Mouse (Mus musculus): Measurements from ENCODE around the gene Hsbp1.
"Not testable (repeated sequence)": the region's sequence is repeated elsewhere in the genome, so short reads cannot be mapped to it uniquely, and the experiment has no call there.

The Hsbp1 gene

GRCm38 (mm10) chr8:119344190-119344856, at the start of gene Hsbp1:
TSS of gene Hsbp1 (plus strand) at chr8:119344488.
- peak; percentile 88 to 97 for DNase-seq (ENCODE audit: low read depth in 2 of 2, low spot score in 2 of 2)

GRCm38 (mm10) chr8:119295477-119295876, 48.8 kb upstream of the Hsbp1 start:
- DNase-seq (ENCODE audit: low read depth in 2 of 2, low spot score in 2 of 2) = no peak

GRCm38 (mm10) chr8:119297752-119298151, 46.5 kb upstream of the Hsbp1 start:
- DNase-seq (ENCODE audit: low read depth in 2 of 2, low spot score in 2 of 2) = peak; percentile 3 to 7

GRCm38 (mm10) chr8:119300335-119300734, 44.0 kb upstream of the Hsbp1 start:
- no peak for DNase-seq (ENCODE audit: low read depth in 2 of 2, low spot score in 2 of 2)

GRCm38 (mm10) chr8:119304196-119304595, 40.1 kb upstream of the Hsbp1 start:
- no peak for DNase-seq (ENCODE audit: low read depth in 2 of 2, low spot score in 2 of 2)

GRCm38 (mm10) chr8:119311412-119311811, 32.9 kb upstream of the Hsbp1 start:
- peak; percentile 27 to 28 for DNase-seq (ENCODE audit: low read depth in 2 of 2, low spot score in 2 of 2)

GRCm38 (mm10) chr8:119323215-119323614, 21.1 kb upstream of the Hsbp1 start:
- DNase-seq (ENCODE audit: low read depth in 2 of 2, low spot score in 2 of 2) = no peak

DNA sequence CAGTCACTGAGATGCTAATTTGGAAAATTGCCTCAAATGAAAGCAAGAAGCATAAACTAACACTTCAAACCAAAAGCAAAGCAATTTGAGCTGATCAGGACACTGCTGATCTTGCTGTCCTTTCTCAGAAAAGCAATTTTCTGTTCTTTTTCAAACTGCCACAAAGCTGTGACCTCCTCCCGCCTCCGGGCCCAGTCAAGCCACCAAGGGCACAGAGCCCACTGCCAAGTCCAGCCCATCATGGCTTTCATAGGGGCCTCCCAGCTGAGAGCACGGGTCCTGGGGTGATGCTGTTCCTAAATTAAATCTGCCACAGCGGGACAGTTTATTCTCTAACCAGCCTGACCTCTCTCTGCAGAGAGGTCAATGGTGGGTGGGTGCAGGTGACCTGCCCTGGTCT, 4.7 kb upstream of the Hsbp1 start:
- DNase-seq (ENCODE audit: low read depth in 2 of 2, low spot score in 2 of 2) = no peak

DNA sequence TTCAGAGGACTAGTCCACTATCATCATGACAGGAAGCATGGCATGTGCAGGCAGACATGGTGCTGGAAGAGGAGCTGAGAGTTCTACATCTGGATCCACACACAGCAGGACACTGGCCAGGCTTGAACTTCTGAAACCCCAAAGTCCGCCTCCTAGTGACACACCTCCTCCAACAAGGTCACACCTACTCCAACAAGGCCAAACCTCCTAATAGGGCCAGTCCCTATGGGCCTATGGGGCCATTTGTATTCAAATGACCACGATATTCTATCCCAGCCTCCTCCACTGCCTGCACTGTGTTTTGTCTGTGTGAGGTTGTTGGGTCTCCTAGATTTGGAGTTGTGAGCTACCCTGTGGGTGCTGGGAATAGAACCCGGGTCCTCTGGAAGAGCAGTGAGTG, 682 bp upstream of the Hsbp1 start:
- DNase-seq (ENCODE audit: low read depth in 2 of 2, low spot score in 2 of 2) = no peak

DNA sequence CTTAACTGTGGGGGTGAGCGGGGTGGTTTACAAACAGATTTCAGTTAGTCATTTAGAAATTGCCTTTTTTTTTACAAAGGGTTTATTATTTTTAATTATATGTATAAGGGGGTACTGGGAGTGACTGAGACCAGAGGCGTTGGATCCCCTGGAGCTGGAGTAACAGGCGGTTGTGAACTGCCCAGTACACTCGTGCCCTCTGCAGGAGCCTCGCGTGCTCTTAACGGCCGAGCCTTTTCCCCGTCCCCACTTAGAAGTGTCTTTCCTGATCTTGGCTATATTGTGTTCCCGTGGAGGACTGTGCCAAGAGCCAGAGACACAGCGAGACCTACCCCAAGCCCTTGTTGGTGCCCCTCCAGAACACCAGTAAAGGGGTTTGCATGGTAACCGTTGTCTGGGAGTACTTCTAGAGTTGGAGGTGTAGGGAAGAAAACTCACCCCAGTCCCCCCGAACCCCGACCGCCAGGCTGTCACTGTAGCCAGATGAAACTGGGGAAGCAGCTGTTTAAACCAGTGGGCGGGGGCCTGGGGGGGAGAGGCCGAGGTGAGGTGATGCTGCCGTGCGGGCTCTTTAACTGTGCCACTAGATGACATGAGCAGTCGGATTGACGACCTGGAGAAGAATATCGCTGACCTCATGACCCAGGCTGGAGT, 868 bp downstream of the Hsbp1 start:
- no peak for DNase-seq (ENCODE audit: low read depth in 2 of 2, low spot score in 2 of 2)

GRCm38 (mm10) chr8:119345683-119346075, 1.4 kb downstream of the Hsbp1 start:
- no peak for DNase-seq (ENCODE audit: low read depth in 2 of 2, low spot score in 2 of 2)

GRCm38 (mm10) chr8:119351647-119352046, 7.4 kb downstream of the Hsbp1 start:
- no peak for DNase-seq (ENCODE audit: low read depth in 2 of 2, low spot score in 2 of 2)

- DNase-seq (ENCODE audit: low read depth in 2 of 2, low spot score in 2 of 2) = no peak
Observed at GRCm38 (mm10) chr8:119352977-119353658, 8.8 kb downstream of the Hsbp1 start.

DNA sequence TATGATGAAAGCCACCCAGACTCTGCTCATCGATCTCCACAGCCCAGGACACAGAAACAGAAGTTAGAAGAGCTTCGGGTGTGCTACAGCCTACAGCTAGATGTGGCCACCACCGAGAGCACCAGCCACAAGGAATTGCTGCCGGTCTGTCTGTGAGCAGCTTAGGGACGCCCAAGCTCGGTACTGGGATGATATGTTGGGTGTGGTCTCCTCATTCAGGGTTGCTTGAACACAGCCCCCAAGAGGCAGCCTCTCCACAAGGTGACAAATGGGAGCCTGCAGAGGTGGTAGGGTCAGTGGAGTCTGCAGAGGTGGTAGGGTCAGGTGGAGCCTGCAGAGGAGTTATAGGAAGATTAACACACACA, 9.4 kb downstream of the Hsbp1 start:
- no peak for DNase-seq (ENCODE audit: low read depth in 2 of 2, low spot score in 2 of 2)

DNA sequence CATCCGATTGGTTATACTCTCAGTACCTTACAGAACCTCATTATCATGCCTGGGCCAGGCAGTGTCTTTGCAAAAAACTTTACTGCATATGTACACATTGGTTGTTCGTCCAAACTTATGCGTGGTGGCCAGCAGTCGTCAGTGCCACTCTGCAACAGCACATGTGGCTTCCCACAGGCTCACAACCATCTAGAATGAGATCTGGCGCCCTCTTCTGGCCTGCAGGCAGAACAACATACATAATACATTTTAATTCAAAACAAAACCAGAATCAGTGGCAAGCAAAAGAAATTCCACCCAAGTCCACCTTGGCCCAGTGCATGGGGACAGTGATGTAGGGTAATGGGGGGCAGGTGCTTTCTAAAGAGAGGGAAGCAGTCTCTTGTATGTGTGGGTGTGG, 12.3 kb downstream of the Hsbp1 start:
- DNase-seq (ENCODE audit: low read depth in 2 of 2, low spot score in 2 of 2) = not testable (repeated sequence)

GRCm38 (mm10) chr8:119358175-119358574, 13.9 kb downstream of the Hsbp1 start:
- no peak for DNase-seq (ENCODE audit: low read depth in 2 of 2, low spot score in 2 of 2)

- DNase-seq (ENCODE audit: low read depth in 2 of 2, low spot score in 2 of 2) = peak; percentile 20 to 35
Observed at GRCm38 (mm10) chr8:119358836-119359235, 14.5 kb downstream of the Hsbp1 start.

DNA sequence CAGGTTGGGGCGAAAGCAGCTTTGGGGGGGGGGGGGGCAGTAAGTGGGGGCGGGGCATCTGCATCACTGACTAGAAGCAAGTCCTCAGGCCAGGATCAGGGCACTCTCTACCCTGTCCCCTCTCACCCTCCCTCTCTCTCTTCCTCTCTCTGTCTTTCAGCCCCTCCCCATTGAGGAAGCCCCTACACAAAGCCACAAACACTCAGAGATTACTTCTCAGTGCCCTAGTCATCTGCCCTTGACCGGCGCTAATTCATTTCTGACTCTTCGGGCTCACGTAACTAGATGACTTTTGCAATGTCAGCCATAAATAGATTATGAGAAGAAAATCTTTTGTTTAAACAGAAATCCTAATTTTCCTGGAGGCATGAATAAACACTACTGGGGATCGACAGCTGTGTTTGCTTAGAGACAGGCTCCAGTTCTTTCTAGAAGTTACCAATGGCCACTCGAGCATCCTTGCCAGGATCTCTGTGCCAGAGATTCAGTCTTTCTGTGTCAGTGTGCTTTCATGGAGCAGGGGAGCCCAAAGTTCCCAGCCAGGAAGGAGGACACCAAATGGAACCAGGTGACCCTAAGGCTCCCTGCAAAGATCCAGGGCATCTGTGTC, 16.5 kb downstream of the Hsbp1 start:
- DNase-seq (ENCODE audit: low read depth in 2 of 2, low spot score in 2 of 2) = no peak

GRCm38 (mm10) chr8:119374716-119375115, 30.4 kb downstream of the Hsbp1 start:
- not testable (repeated sequence) for DNase-seq (ENCODE audit: low read depth in 2 of 2, low spot score in 2 of 2)

DNA sequence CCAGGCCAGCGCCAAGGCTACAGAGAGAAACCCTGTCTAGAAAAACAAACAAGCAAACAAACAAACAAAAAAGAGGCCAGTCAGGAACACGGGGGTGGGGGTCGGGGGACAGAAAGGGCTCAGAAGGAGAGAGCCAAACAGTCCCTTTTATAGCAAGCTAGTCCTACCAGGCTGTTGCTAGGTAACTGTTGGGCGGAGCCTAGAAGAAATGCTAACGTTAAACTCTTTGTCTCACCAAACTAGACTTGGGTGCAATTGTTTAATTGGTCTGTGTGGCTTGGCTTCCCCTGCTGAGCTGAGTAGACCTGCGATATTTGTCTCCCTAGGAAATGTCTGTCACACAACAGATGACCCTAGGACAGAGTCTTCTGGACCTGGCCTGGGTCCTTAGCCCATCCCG, 34.2 kb downstream of the Hsbp1 start:
- DNase-seq (ENCODE audit: low read depth in 2 of 2, low spot score in 2 of 2) = no peak

GRCm38 (mm10) chr8:119380619-119381018, 36.3 kb downstream of the Hsbp1 start:
- DNase-seq (ENCODE audit: low read depth in 2 of 2, low spot score in 2 of 2) = peak; percentile 14 to 35

- DNase-seq (ENCODE audit: low read depth in 2 of 2, low spot score in 2 of 2) = peak; percentile 33 to 60
Observed at GRCm38 (mm10) chr8:119384478-119384877, 40.2 kb downstream of the Hsbp1 start.
